Comparison of ENCODE assay signal across 10 mouse cellular contexts in genomic region chr4:97910115-97910776, GRCm38 (mm10).
DNase-seq lines count a peak whose midpoint lies in the region; ATAC-seq and TF ChIP-seq lines count a peak whose summit lies in the region.
"Had no signal": no experiment of that assay in that cellular context is flagged by ENCODE, and none has a peak within 500 bp of the region (broad histone marks: within the 10 kb centered on the region; RNA-seq: fewer than 3 reads in every experiment).

No protein-coding gene starts in this region.

- 70% methylated on average over 9 of the region's 9 CpGs for WGBS in hindbrain, embryonic 13.5 days
- 92% methylated on average over 9 of the region's 9 CpGs for WGBS in hindbrain, embryonic 10.5 days
- WGBS in limb, embryonic 13.5 days, result 71% methylated on average over 9 of the region's 9 CpGs
- WGBS in kidney, embryonic 14.5 days, result 88% methylated on average over 9 of the region's 9 CpGs

- no peak overlapping the region for H3K4me3 ChIP-seq in hindbrain, embryonic 13.5 days
- H3K4me3 ChIP-seq in hindbrain, embryonic 10.5 days, result no peak overlapping the region
- H3K4me3 ChIP-seq in E14TG2a.4 (replicated peaks; ENCODE audit: low read length), result peak overlapping the region; percentile 53
- H3K4me3 ChIP-seq in bone marrow macrophage, adult 2 months (ENCODE audit: insufficient read depth, low read length), result peak overlapping the region; percentile 25; the same call in 1 of the 2 replicates
- H3K4me3 ChIP-seq in limb, embryonic 13.5 days, result no peak overlapping the region
- no peak overlapping the region for H3K4me3 ChIP-seq in kidney, embryonic 14.5 days (ENCODE audit: low read length)

- H3K27ac ChIP-seq in hindbrain, embryonic 13.5 days, result peak overlapping the region; percentile 78
- H3K27ac ChIP-seq in hindbrain, embryonic 10.5 days, result no peak overlapping the region
- H3K27ac ChIP-seq in bone marrow macrophage, adult 2 months (ENCODE audit: insufficient read depth, low read depth, low read length), result no peak overlapping the region
- H3K27ac ChIP-seq in limb, embryonic 13.5 days, result peak overlapping the region; percentile 48; the same call in 1 of the 2 replicates
- no peak overlapping the region for H3K27ac ChIP-seq in kidney, embryonic 14.5 days (ENCODE audit: low read depth, low read length)
- H3K27ac ChIP-seq: liver, embryonic 14.5 days had no signal

- H3K36me3 ChIP-seq in hindbrain, embryonic 13.5 days, result no peaks in the 10 kb centered on the region
- H3K36me3 ChIP-seq in hindbrain, embryonic 10.5 days, result no peaks in the 10 kb centered on the region
- no peaks in the 10 kb centered on the region for H3K36me3 ChIP-seq in E14TG2a.4 (ENCODE audit: insufficient read depth, low read length)
- peaks cover 6% of the 10 kb centered on the region; the same call in 1 of the 2 replicates for H3K36me3 ChIP-seq in limb, embryonic 13.5 days
- no peaks in the 10 kb centered on the region for H3K36me3 ChIP-seq in kidney, embryonic 14.5 days (ENCODE audit: control insufficient read depth, insufficient read depth, low read length)

- 0 out of 2 replicates have a peak overlapping the region, but pooled peaks have one; percentile 6 for H3K4me2 ChIP-seq in hindbrain, embryonic 13.5 days
- no peak overlapping the region for H3K4me2 ChIP-seq in limb, embryonic 13.5 days (replicated peaks)
- no peak overlapping the region for H3K4me2 ChIP-seq in kidney, embryonic 14.5 days (replicated peaks; ENCODE audit: low read depth, low read length)

- no peak for TF ChIP-seq POLR2A in bone marrow macrophage, adult 2 months (IDR thresholded peaks at IDR 0.05; ENCODE audit: borderline replicate concordance, low read depth, low read length)

- no peaks in the 10 kb centered on the region for H3K9me3 ChIP-seq in hindbrain, embryonic 13.5 days
- H3K9me3 ChIP-seq in hindbrain, embryonic 10.5 days, result no peaks in the 10 kb centered on the region
- H3K9me3 ChIP-seq in E14TG2a.4 (ENCODE audit: low read length), result no peaks in the 10 kb centered on the region
- no peaks in the 10 kb centered on the region for H3K9me3 ChIP-seq in limb, embryonic 13.5 days
- H3K9me3 ChIP-seq in kidney, embryonic 14.5 days (ENCODE audit: control insufficient read depth, low read length), result no peaks in the 10 kb centered on the region

- H3K9ac ChIP-seq in hindbrain, embryonic 13.5 days, result no peak overlapping the region
- no peak overlapping the region for H3K9ac ChIP-seq in limb, embryonic 13.5 days
- H3K9ac ChIP-seq in kidney, embryonic 14.5 days (ENCODE audit: low read depth, low read length), result no peak overlapping the region
- H3K9ac ChIP-seq: liver, embryonic 14.5 days had no signal

- TF ChIP-seq CTCF in E14TG2a.4 (conservative IDR thresholded peaks at IDR 0.05; ENCODE audit: low read length), result no peak
- TF ChIP-seq CTCF in bone marrow macrophage, adult 2 months (IDR thresholded peaks at IDR 0.05; ENCODE audit: low read depth, low read length), result no peak

- no peaks in the 10 kb centered on the region for H3K27me3 ChIP-seq in hindbrain, embryonic 13.5 days
- H3K27me3 ChIP-seq in hindbrain, embryonic 10.5 days (ENCODE audit: insufficient read depth, poor library complexity, severe bottlenecking), result no peaks in the 10 kb centered on the region
- peaks cover 4% of the 10 kb centered on the region for H3K27me3 ChIP-seq in E14TG2a.4 (ENCODE audit: insufficient read depth, low read length)
- no peaks in the 10 kb centered on the region for H3K27me3 ChIP-seq in limb, embryonic 13.5 days
- H3K27me3 ChIP-seq in kidney, embryonic 14.5 days (ENCODE audit: control insufficient read depth, insufficient read depth, low read length), result no peaks in the 10 kb centered on the region

- H3K4me1 ChIP-seq in hindbrain, embryonic 13.5 days (replicated peaks), result peaks cover 36% of the 10 kb centered on the region
- no peaks in the 10 kb centered on the region for H3K4me1 ChIP-seq in hindbrain, embryonic 10.5 days (replicated peaks)
- 0 out of 2 replicates have a peak, but pooled peaks cover 6% of the 10 kb centered on the region for H3K4me1 ChIP-seq in E14TG2a.4 (replicated peaks; ENCODE audit: low read depth, low read length)
- H3K4me1 ChIP-seq in bone marrow macrophage, adult 2 months (ENCODE audit: control insufficient read depth, insufficient read depth, low read length), result peaks cover 14% of the 10 kb centered on the region
- peaks cover 45% of the 10 kb centered on the region for H3K4me1 ChIP-seq in limb, embryonic 13.5 days
- no peaks in the 10 kb centered on the region for H3K4me1 ChIP-seq in kidney, embryonic 14.5 days (ENCODE audit: control insufficient read depth, insufficient read depth, low read length)

- peak; percentile 57; the same call in 1 of the 2 replicates for ATAC-seq in hindbrain, embryonic 13.5 days (ENCODE audit: low FRiP score)
- ATAC-seq in limb, embryonic 13.5 days (ENCODE audit: low FRiP score, low read depth), result peak; percentile 67
- no peak for ATAC-seq in kidney, embryonic 14.5 days (ENCODE audit: low FRiP score, low TSS enrichment)
- ATAC-seq: intestine, postnatal 0 days had no signal

- no peak for DNase-seq in hindbrain, embryonic 10.5 days (ENCODE audit: low spot score)
- DNase-seq in natural killer cell, adult 2 months (ENCODE audit: low spot score in 2 of 2), result no peak
- DNase-seq: thymus, postnatal 14 days had no signal

Comparison
In these comparisons a context has a peak if more than half of its experiments do, and no peak if none do; other contexts are left out.
1. H3K27ac ChIP-seq: peak in hindbrain, embryonic 13.5 days (single experiment) and limb, embryonic 13.5 days (single experiment); none in hindbrain, embryonic 10.5 days (single experiment), bone marrow macrophage, adult 2 months (single experiment) and kidney, embryonic 14.5 days (single experiment).
2. H3K4me3 ChIP-seq: peak in E14TG2a.4 (single experiment) and bone marrow macrophage, adult 2 months (single experiment); none in hindbrain, embryonic 13.5 days (single experiment), hindbrain, embryonic 10.5 days (single experiment), limb, embryonic 13.5 days (single experiment) and kidney, embryonic 14.5 days (single experiment).